Mouse (Mus musculus) layer of hippocampus, adult 8-10 months (tissue): ENCODE results near the gene Ikbkg. TPM values are rescaled to one million over a fixed set of nuclear protein-coding genes. Genes with fewer than 3 reads are reported as not detected.
"Not testable (repeated sequence)": the region's sequence is repeated elsewhere in the genome, so short reads cannot be mapped to it uniquely, and the experiment has no call there.

Source experiments
- DNase-seq, 2 experiments: peaks; one replicate each; pipeline ENCODE4 v3.0.0; 2022; ENCODE audit warnings: low spot score in 2 of 2
- total RNA-seq, 4 experiments: library from RNA; stranded (reverse); gene quantifications; 2 replicates each; pipeline ENCODE4 v1.2.4; 2022

Gene Ikbkg
- total RNA-seq = 10 to 100 TPM; 46.2 to 56.7 (median 50.2) TPM

GRCm38 (mm10) chrX:74392535-74393443 lies at the start of gene Ikbkg, which contains the start of gene Fam3a:
Gene Ikbkg, plus strand, starts transcription at chrX:74393290.
Gene Fam3a, minus strand, starts transcription at chrX:74393272.
- peak; percentile 63 to 81 for DNase-seq

GRCm38 (mm10) chrX:74352645-74353466 lies 40.2 kb upstream of the Ikbkg start:
- DNase-seq = no peak

DNA sequence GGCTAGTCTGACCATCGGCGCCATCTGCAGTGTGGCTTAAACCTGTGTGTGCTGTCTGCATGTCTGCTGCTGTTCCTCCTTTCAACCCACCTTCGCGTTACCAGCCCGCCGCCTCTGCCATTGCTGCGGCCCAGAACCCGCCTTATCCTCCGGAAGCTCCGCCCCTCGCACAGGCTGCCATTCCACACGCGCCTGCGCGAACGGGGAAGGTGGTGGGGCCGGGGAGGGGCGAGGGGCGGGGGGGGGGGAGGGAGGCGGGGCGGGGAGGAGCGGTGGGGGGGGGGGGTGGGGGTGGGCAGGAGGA lies 39.7 kb upstream of the Ikbkg start, which contains the start of gene Lage3:
Gene Lage3 (minus strand): TSS at position 152 of the 304 bp plus-strand sequence.
- peak; percentile 67 to 68 for DNase-seq

DNA sequence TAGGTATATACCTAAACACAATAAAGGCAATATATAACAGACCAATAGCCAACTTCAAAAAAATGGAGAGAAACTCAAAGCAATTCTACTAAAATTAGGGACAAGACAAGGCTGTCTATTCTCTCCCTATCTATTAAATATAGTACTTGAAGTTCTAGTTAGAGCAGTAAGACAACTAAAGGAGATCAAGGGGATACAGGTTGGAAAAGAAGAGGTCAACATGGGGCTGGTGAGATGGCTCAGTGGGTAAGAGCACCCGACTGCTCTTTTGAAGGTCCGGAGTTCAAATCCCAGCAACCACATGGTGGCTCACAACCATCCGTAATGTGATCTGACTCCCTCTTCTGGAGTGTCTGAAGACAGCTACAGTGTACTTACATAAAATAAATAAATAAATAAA lies 36.0 kb upstream of the Ikbkg start:
- not testable (repeated sequence) for DNase-seq

GRCm38 (mm10) chrX:74359171-74359570 lies 33.9 kb upstream of the Ikbkg start:
- DNase-seq = no peak

- DNase-seq = no peak
Observed at GRCm38 (mm10) chrX:74367512-74367911, 25.6 kb upstream of the Ikbkg start.

DNA sequence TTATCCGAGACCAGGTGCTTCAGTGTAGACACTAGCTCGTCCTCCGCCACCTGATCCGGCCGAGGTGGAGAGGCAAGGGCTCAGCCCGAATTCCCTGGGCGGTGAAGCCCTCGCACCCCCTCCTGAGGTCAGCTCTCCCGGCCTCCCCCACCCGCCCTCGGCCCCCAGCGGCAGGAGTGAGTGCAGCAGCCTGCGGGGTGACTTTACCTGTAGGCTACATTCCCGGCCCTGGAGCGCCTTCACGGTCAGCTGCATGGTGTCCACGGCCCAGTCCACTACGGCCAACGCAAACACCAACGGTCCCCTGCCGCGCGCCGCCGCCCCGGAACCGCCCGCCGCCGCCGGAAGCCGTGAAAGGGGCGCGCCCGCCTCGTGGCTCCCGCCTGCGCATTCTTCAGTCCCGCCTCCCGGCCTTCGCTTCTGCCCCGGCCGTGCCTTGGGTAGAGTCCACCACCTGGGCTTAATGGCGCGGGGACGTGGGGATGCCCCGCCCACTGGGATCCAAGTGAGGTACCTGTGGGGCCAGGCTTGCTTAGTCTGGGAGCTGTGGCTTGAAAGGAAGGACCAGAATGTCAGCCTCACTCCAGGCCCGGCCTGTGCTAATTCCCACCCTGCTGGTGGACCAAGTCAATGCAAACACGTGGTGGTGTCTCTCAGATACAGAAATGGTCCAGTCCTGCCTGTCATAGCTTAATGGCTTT lies 24.7 kb upstream of the Ikbkg start:
- DNase-seq = peak in 1 of 2 experiments; percentile 39

DNA sequence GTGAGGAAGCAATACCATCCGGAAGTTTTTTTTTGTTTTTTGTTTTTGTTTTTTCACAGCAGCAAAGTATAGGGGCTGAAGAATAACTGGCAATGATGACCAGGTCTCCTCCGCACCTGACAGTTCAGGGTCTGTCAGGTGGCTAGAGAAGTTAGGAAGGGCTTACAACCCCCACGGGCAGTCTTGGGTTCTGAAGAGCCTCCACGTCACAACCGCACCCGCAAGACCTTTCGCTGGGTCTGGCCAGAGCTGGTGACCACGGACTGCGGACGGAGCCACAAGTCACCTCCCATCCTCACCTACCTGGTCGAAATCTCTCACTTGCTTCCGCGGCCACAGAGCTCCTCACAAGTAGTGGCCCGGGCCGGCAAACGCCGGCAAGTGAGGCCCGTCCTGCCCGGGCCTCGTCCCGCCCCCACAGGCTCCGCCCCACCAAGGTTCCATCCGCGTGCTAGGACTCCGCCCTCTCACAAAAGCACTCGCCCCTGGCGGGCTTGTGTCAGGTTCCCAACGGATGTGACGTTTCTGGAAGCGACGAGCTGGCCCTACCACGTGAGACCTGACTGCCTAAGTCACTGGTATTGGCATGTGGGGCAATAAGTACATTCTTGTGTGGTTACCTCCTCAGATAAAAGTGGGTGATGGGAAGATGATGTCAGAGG lies 20.1 kb upstream of the Ikbkg start, which contains the start of the genes Ubl4a and Slc10a3:
Gene Ubl4a (minus strand): TSS at position 331 of the 662 bp plus-strand sequence.
Gene Slc10a3 (minus strand): TSS at position 462 of the 662 bp plus-strand sequence.
- DNase-seq = peak; percentile 69 to 82

DNA sequence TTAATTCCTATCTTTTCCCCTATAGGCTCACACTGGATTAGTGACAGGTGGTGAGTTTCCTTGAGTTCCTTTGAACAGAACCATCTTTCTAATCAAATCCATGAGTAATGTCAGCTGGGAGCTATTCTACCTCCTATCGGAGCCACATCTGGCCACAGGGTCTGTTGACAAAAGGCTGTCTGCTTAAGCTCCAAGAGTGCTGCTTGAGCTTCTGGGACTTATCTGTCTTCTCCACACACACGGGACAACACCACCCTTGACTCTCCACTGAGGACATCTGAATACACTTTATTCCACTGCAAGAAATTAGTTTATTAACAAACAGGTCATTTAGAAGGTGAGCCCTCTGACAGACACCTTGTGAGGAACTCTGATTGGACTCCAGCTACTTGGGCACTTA lies 8.6 kb upstream of the Ikbkg start:
- no peak for DNase-seq

- DNase-seq = no peak
Observed at GRCm38 (mm10) chrX:74388153-74388552, 4.9 kb upstream of the Ikbkg start.

DNA sequence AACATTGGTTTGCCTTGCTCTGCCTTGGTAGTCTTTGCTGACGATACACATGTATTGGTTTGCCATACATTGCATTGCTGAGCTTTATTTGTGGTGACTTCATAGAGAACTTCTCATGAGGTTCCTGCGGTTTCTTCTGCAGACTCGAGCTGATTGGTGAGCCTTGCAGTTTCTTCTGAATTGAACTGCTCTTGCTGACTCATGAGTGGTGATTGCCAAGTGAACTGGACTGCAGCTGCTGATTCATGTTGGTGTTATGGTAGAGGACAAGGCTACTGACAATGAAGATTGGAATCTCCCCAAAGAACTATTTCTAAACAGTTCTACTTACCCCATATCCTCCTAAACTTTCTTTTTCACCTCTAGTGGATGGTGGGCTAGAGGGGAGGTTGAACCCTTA lies 7.0 kb downstream of the Ikbkg start:
- no peak for DNase-seq

DNA sequence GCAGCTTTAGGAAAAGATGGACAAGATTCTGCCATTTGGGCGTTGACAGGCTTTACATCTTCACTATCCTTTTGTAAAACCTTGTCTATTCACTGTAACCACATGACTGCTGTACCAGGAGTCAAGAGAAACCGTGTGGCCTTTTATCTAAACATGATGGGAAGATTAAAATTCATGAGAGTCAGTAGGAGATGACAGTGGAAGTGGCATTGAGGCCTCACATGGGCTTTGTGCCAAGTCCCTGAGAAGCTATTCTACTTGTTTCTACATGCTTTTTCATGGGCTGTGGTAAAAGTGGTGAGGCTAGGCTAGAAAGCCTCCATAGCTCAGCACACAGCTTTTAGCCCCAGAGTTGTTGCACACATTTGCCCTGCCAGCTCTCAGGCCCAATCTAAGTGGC lies 15.2 kb downstream of the Ikbkg start:
- DNase-seq = no peak

DNA sequence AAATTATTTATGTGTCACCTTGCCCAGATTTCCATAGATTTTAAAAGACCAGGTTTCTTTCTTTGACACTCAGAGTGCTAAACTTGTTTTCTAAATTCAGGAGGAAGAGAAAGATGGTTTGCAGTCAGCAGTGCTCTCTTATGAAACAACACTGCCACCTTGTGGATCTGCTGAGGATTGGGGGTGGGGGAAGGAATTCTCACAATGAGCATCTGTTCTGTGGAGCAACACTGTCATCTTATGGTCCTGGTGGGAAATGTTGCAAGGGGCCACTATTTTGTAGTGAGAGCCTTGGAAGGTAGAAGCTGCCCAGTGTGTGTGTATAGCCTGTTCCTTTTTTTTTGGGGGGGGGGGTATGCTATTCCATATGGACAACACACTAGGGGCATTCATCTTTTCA lies 20.3 kb downstream of the Ikbkg start:
- DNase-seq = peak; percentile 58 to 63

DNA sequence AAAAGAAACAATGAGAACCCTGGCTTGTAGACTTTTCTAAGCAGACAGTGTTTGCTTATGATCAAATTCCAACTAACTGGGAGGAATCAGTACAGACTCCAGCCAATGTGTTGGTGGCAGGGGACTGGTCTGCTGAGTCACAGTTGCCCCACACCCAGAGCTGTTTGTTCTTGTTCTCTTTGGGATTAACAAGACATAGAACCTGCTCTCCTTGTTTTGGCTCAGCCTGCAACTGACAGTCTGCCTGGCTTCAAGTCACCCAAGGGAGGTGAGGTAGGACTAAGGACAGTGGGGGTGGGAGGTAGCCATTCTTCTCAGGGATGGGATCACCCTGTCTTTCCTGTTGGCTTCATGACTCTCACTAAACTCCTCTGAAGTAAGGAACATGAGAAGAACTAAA lies 31.4 kb downstream of the Ikbkg start:
- no peak for DNase-seq

DNA sequence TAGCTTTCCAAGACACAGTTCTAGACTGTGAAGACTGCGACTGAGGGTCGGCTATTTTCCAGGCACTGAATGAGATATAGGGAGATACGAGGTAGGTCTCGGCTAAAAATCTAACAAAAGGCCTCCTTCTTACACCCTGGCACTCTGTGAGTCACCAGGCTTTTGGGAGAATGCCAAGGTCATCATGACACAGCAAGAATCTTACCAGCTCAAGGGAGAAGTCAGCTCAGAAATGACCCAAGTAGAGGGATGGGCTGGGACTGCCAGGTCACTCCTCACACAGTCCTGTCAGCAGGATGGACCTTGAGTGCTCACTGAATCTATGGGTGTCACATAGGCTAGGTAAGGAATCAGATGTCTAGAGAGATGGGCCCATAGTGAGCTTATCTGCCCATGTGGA lies 32.1 kb downstream of the Ikbkg start:
- no peak for DNase-seq

GRCm38 (mm10) chrX:74426256-74426655 lies 33.2 kb downstream of the Ikbkg start:
- DNase-seq = no peak

- DNase-seq = no peak
Observed at GRCm38 (mm10) chrX:74427116-74427515, 34.0 kb downstream of the Ikbkg start.

DNA sequence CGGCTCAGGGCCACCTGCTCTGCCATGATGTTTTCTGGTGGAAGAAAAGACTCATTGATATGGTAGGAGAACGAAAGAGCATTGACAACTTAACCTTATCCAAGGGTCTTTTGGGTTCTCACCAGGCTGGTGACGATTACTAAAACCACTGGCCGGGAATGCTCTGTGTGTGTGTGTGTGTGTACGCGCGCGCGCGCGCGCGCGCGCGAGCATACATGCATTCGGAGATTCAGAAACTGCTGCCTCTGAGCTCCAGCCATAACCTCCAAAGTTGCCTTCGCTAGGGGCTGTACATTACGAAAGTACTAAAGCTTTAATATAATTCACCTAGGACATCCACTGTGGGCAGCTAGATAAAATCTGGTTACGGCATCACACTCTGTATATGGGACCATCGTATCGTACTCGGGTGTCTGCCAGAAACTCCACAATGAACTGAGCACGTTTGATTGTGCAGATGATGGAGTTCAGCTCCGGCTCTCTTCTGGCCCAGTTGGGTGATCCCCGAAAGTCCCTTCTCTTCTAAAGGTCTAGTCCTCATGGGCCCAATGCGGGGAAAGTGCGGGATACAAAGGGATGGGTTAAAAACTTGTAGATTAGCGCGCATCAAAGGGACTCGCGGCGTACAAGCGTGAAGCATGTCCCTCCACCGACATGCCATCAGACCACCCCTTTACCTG lies 35.2 kb downstream of the Ikbkg start:
- DNase-seq = no peak

- DNase-seq = peak; percentile 80
Observed at GRCm38 (mm10) chrX:74428826-74429276, 35.8 kb downstream of the Ikbkg start, which contains the start of gene G6pdx. Gene G6pdx, minus strand, starts transcription at chrX:74429194.

DNA sequence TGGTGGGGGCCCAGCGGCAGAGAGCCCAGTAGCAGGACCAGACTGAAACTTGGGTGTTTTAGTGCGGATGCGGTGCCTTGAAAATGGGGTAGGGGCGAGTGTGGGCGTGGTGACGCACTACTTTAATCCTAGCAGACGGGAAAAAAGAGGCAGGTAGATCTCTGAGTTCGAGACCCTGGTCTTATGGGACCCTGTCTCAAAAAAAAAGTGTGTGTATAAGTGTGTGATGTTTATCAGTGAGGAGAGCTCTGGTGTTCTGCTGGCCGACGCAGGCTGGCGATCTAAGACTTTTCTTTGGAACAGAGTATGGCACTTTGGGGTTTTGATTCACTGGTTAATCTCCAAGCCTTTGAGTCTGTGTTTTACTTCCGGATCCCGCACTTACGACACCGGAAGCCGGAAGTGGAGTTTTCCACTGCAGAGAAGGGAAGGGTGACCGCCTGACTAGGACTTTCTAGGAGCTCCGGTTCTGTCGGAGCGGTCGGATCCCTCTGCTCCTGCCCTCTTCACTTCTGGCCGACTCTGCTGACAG lies 36.3 kb downstream of the Ikbkg start:
- peak; percentile 58 to 70 for DNase-seq
